Comparison of ENCODE assay signal across 8 mouse cellular contexts in genomic region chr5:9265586-9266279, GRCm38 (mm10). TPM values are rescaled to one million over a fixed set of nuclear protein-coding genes. Genes with fewer than 3 reads are reported as not detected.
DNase-seq lines count a peak whose midpoint lies in the region; ATAC-seq and TF ChIP-seq lines count a peak whose summit lies in the region.

Gene 9330182L06Rik (plus strand): TSS chr5:9266118.

- peak within 1 kb of the TSS; percentile 60 for H3K9ac ChIP-seq in heart, embryonic 12.5 days
- peak within 1 kb of the TSS; percentile 70 for H3K9ac ChIP-seq in kidney, embryonic 16.5 days (replicated peaks; ENCODE audit: low read length)
- H3K9ac ChIP-seq in limb, embryonic 14.5 days (ENCODE audit: low read depth, low read length, severe bottlenecking): peak within 1 kb of the TSS; percentile 58
- H3K9ac ChIP-seq in midbrain, embryonic 13.5 days (replicated peaks): peak within 1 kb of the TSS; percentile 88
- peak within 1 kb of the TSS; percentile 46 for H3K9ac ChIP-seq in stomach, embryonic 15.5 days

- peak within 1 kb of the TSS; percentile 90 for H3K4me2 ChIP-seq in heart, embryonic 12.5 days
- H3K4me2 ChIP-seq in kidney, embryonic 16.5 days (replicated peaks; ENCODE audit: low read depth, low read length): peak within 1 kb of the TSS; percentile 96
- H3K4me2 ChIP-seq in limb, embryonic 14.5 days (replicated peaks; ENCODE audit: low read depth, low read length, severe bottlenecking): peak within 1 kb of the TSS; percentile 78
- H3K4me2 ChIP-seq in midbrain, embryonic 13.5 days (replicated peaks): peak within 1 kb of the TSS; percentile 77
- H3K4me2 ChIP-seq in stomach, embryonic 15.5 days: peak within 1 kb of the TSS; percentile 97

- peak within 1 kb of the TSS; percentile 62 for H3K4me3 ChIP-seq in heart, embryonic 12.5 days
- H3K4me3 ChIP-seq in kidney, embryonic 16.5 days (ENCODE audit: low read length): peak within 1 kb of the TSS; percentile 75
- H3K4me3 ChIP-seq in limb, embryonic 14.5 days (replicated peaks; ENCODE audit: low read length): peak within 1 kb of the TSS; percentile 57
- peak within 1 kb of the TSS; percentile 61 for H3K4me3 ChIP-seq in midbrain, embryonic 13.5 days (replicated peaks)
- H3K4me3 ChIP-seq in stomach, embryonic 15.5 days (replicated peaks): peak within 1 kb of the TSS; percentile 65

- DNase-seq in heart, adult 18-20 months: peak; percentile 3 to 12
- no peak for DNase-seq in heart, adult 8-10 months (ENCODE audit: low spot score)
- DNase-seq in embryo, embryonic 10.5 days (ENCODE audit: low spot score): peak; percentile 72
- DNase-seq in limb, embryonic 14.5 days (ENCODE audit: low spot score): peak; percentile 36

- no peak within 1 kb of the TSS for H3K27ac ChIP-seq in heart, embryonic 12.5 days (ENCODE audit: poor library complexity, severe bottlenecking)
- 0 out of 2 replicates have a peak within 1 kb of the TSS, but pooled peaks have one; percentile 15 for H3K27ac ChIP-seq in kidney, embryonic 16.5 days (ENCODE audit: low read length)
- peak within 1 kb of the TSS; percentile 61; the same call in 1 of the 2 replicates for H3K27ac ChIP-seq in limb, embryonic 14.5 days (replicated peaks; ENCODE audit: low read depth, low read length)
- peak within 1 kb of the TSS; percentile 91 for H3K27ac ChIP-seq in midbrain, embryonic 13.5 days
- peak within 1 kb of the TSS; percentile 69; the same call in 1 of the 2 replicates for H3K27ac ChIP-seq in stomach, embryonic 15.5 days

- 1% methylated on average over 44 of the region's 47 CpGs for WGBS in heart, embryonic 12.5 days
- 2% methylated on average over 38 of the region's 47 CpGs for WGBS in kidney, embryonic 16.5 days
- 2% methylated on average over 25 of the region's 47 CpGs for WGBS in limb, embryonic 14.5 days
- WGBS in midbrain, embryonic 13.5 days: 1% methylated on average over 47 of the region's 47 CpGs
- WGBS in stomach, embryonic 15.5 days: 1% methylated on average over 41 of the region's 47 CpGs

- no peaks in the 10 kb centered on the region for H3K4me1 ChIP-seq in heart, embryonic 12.5 days (replicated peaks)
- H3K4me1 ChIP-seq in kidney, embryonic 16.5 days (ENCODE audit: insufficient read depth, low read length): no peaks in the 10 kb centered on the region
- no peaks in the 10 kb centered on the region for H3K4me1 ChIP-seq in limb, embryonic 14.5 days (ENCODE audit: control insufficient read depth, insufficient read depth, low read length)
- peaks cover 17% of the 10 kb centered on the region for H3K4me1 ChIP-seq in midbrain, embryonic 13.5 days (replicated peaks)
- H3K4me1 ChIP-seq in stomach, embryonic 15.5 days: 0 out of 2 replicates have a peak, but pooled peaks cover 3% of the 10 kb centered on the region

- H3K9me3 ChIP-seq in heart, embryonic 12.5 days (replicated peaks): no peaks in the 10 kb centered on the region
- no peaks in the 10 kb centered on the region for H3K9me3 ChIP-seq in kidney, embryonic 16.5 days (ENCODE audit: low read length)
- no peaks in the 10 kb centered on the region for H3K9me3 ChIP-seq in limb, embryonic 14.5 days (ENCODE audit: control insufficient read depth, low read length)
- H3K9me3 ChIP-seq in midbrain, embryonic 13.5 days: no peaks in the 10 kb centered on the region
- H3K9me3 ChIP-seq in stomach, embryonic 15.5 days: no peaks in the 10 kb centered on the region

- H3K27me3 ChIP-seq in heart, embryonic 12.5 days (replicated peaks): peaks cover 10% of the 10 kb centered on the region
- no peaks in the 10 kb centered on the region for H3K27me3 ChIP-seq in kidney, embryonic 16.5 days (ENCODE audit: insufficient read depth, low read length)
- H3K27me3 ChIP-seq in limb, embryonic 14.5 days (ENCODE audit: control insufficient read depth, insufficient read depth, low read length): 0 out of 2 replicates have a peak, but pooled peaks cover 6% of the 10 kb centered on the region
- peaks cover 5% of the 10 kb centered on the region; the same call in 1 of the 2 replicates for H3K27me3 ChIP-seq in midbrain, embryonic 13.5 days
- H3K27me3 ChIP-seq in stomach, embryonic 15.5 days (replicated peaks): 0 out of 2 replicates have a peak, but pooled peaks cover 5% of the 10 kb centered on the region

- peak; percentile 83 for ATAC-seq in heart, embryonic 12.5 days (ENCODE audit: insufficient number of reproducible peaks, low FRiP score)
- ATAC-seq in kidney, embryonic 16.5 days (ENCODE audit: low FRiP score, low TSS enrichment): peak; percentile 96
- ATAC-seq in limb, embryonic 14.5 days (ENCODE audit: low FRiP score, low read depth): peak; percentile 88
- ATAC-seq in midbrain, embryonic 13.5 days: peak; percentile 97
- ATAC-seq in stomach, embryonic 15.5 days (ENCODE audit: insufficient read depth, low FRiP score, low read depth): peak; percentile 94

- no peaks in the 10 kb centered on the region for H3K36me3 ChIP-seq in heart, embryonic 12.5 days
- H3K36me3 ChIP-seq in kidney, embryonic 16.5 days (ENCODE audit: insufficient read depth, low read length): no peaks in the 10 kb centered on the region
- no peaks in the 10 kb centered on the region for H3K36me3 ChIP-seq in limb, embryonic 14.5 days (ENCODE audit: control insufficient read depth, insufficient read depth, low read length)
- H3K36me3 ChIP-seq in midbrain, embryonic 13.5 days: no peaks in the 10 kb centered on the region
- H3K36me3 ChIP-seq in stomach, embryonic 15.5 days: no peaks in the 10 kb centered on the region

- no peak for TF ChIP-seq POLR2A in limb, embryonic 14.5 days (IDR thresholded peaks at IDR 0.05; ENCODE audit: borderline replicate concordance, extremely low read depth, insufficient read depth, insufficient read length)

RNA-seq across cellular contexts. Expression of gene 9330182L06Rik, which starts in this region (rescaled TPM):
- total RNA-seq in heart, adult 18-20 months (2021): under 1 TPM; 0.27 to 0.33 TPM
- total RNA-seq in heart, adult 8-10 months (2022): under 1 TPM; 0.14 to 0.35 (median 0.28) TPM
- 2.5 and 2.6 TPM in 2 replicates for polyA plus RNA-seq in heart, embryonic 12.5 days (2016; fragmentation: Nextera tagmentation; extraction: Ambion mirVana)
- 1.5 and 1.7 TPM in 2 replicates for polyA plus RNA-seq in kidney, embryonic 16.5 days (2015; fragmentation: Nextera tagmentation; extraction: Ambion mirVana)
- polyA plus RNA-seq in limb, embryonic 14.5 days (2012; rRNA removed): 4.6 and 4.9 TPM in 2 replicates
- 4.0 and 4.2 TPM in 2 replicates for polyA plus RNA-seq in limb, embryonic 14.5 days (2014; fragmentation: Nextera tagmentation; extraction: Ambion mirVana)
- 10.9 and 11.1 TPM in 2 replicates for polyA plus RNA-seq in midbrain, embryonic 13.5 days (2015; fragmentation: Nextera tagmentation; extraction: Ambion mirVana)
- polyA plus RNA-seq in stomach, embryonic 15.5 days (2015; fragmentation: Nextera tagmentation; extraction: Ambion mirVana): 4.3 and 4.7 TPM in 2 replicates

Comparison
In these comparisons a context has a peak if more than half of its experiments do, and no peak if none do; other contexts are left out.
1. Peak in DNase-seq in heart, adult 18-20 months; RNA of the gene not detected or under 1 TPM.